Mouse (Mus musculus) stomach, embryonic 15.5 days (tissue): ENCODE measurements at regions not wholly inside any gene's neighbourhood (a gene's known extent, or its start where the extent isn't known, plus 50 kb on each side); places are given as distances from the start of the nearest gene placed in this dataset.
"Not testable (repeated sequence)": the region's sequence is repeated elsewhere in the genome, so short reads cannot be mapped to it uniquely, and the experiment has no call there.

Experiments
- ATAC-seq: fragments of 200-750 bp; cut with Nextera tagmentation; 2 replicates; pipeline ENCODE4 v1.8.0; 2017; ENCODE audit warnings: low read depth, moderate number of reproducible peaks, moderate TSS enrichment; ENCODE audit not compliant: insufficient read depth, low FRiP score
- H3K27ac ChIP-seq: fragments of 300-500 bp; sonication (generic); 2 replicates; pipeline ENCODE4 v1.5.1; 2015; ENCODE audit warnings: mild to moderate bottlenecking, inconsistent platforms
- H3K27me3 ChIP-seq: fragments of 300-500 bp; sonication (generic); replicated peaks from 2 replicates; pipeline ENCODE4 v1.6.1; 2015; ENCODE audit warnings: inconsistent platforms
- H3K36me3 ChIP-seq: fragments of 300-500 bp; sonication (generic); 2 replicates; pipeline ENCODE4 v1.6.1; 2015; ENCODE audit warnings: inconsistent platforms
- H3K4me1 ChIP-seq: fragments of 300-500 bp; sonication (generic); 2 replicates; pipeline ENCODE4 v1.6.1; 2015; ENCODE audit warnings: inconsistent platforms
- H3K4me2 ChIP-seq: fragments of 300-500 bp; sonication (generic); 2 replicates; pipeline ENCODE4 v1.6.1; 2015; ENCODE audit warnings: mild to moderate bottlenecking, inconsistent platforms
- H3K4me3 ChIP-seq: fragments of 300-500 bp; sonication (generic); replicated peaks from 2 replicates; pipeline ENCODE4 v1.5.1; 2015; ENCODE audit warnings: inconsistent platforms
- H3K9ac ChIP-seq: fragments of 300-500 bp; sonication (generic); 2 replicates; pipeline ENCODE4 v1.6.1; 2015; ENCODE audit warnings: inconsistent platforms
- H3K9me3 ChIP-seq: fragments of 300-500 bp; sonication (generic); 2 replicates; pipeline ENCODE4 v1.6.1; 2016; ENCODE audit warnings: inconsistent platforms
- WGBS: fragments of 180-500 bp; shearing (Covaris S2); methylation state at CpG from one replicate; pipeline ENCODE4 v1.1.7; 2015; 5-methylcytosine and 5-hydroxymethylcytosine counted together

DNA sequence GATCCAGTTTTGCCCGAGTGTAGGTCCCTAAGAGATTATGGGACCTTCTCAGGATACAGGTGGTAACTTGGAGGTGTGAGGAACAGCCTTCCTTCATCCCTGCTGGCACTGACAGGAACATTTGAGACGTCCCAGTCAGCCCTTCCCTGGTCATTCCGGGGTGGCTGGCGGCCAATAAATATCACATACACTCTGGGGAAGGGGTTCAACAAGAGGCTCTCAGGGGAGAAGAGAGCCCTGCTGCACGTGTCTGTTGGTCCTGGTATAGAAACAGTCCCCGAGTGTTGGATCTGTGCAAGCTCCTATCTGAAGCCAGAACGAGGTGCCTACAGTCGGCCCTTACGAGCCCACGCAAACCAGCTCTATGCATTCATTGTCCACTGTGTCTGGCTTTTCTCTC is 94.1 kb upstream of the Lemd2 start:
- Histone ChIP-seq H3K27me3 (no peaks in the 10 kb centered on the region), H3K4me3 (no peak overlapping the region), H3K4me2 (no peak overlapping the region), H3K27ac (no peak overlapping the region), H3K36me3 (no peaks in the 10 kb centered on the region), H3K9ac (no peak overlapping the region), H3K4me1 (no peaks in the 10 kb centered on the region), H3K9me3 (no peaks in the 10 kb centered on the region)
- ATAC-seq: no peak
- WGBS: 69% methylated on average over 10 of the region's 10 CpGs

DNA sequence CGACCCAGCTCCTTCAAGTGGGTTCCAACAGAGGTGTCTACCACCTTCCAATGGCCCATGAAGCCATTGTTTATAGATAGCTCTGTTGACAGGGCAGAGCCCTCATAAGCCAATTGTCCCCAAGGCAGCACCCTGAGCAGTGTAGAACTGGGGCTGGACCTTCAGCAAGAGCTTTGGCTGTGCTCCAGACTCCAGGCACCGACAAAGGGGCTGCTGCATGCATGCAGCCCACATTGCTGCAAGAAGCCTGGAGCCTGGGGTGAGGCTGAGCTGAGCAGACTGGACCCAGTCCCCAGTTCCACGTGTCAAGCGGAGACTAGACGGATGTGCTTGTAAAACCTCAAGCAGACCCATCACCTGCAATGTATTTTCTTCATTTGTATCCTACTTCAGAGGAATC is 91.9 kb upstream of the Lemd2 start:
- no peaks in the 10 kb centered on the region for H3K9me3 ChIP-seq
- no peak overlapping the region for H3K4me2 ChIP-seq
- no peak for ATAC-seq
- H3K9ac ChIP-seq: no peak overlapping the region
- H3K4me3 ChIP-seq: no peak overlapping the region
- H3K27ac ChIP-seq: no peak overlapping the region
- H3K36me3 ChIP-seq: no peaks in the 10 kb centered on the region
- no peaks in the 10 kb centered on the region for H3K4me1 ChIP-seq
- no peaks in the 10 kb centered on the region for H3K27me3 ChIP-seq
- WGBS: 82% methylated on average over 5 of the region's 5 CpGs

DNA sequence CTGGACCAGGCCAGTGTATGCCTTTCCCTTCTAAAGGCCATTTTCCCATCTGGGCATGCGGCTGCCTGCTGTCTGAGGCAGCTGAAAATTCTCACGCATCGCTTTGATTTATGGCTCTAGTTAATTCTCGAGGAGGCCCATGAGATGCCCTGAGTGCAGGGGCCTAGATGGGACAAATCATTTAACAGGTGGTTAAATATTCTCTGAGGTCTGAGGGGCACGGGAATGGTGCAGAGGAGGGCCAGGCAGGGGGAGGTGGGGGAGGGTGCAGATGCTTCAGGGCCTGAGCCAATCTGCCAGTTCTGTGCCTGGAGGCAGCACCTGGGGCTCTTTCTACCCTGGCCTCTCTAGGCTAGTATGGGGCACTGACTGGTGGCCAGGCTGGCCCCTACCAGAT is 89.9 kb upstream of the Lemd2 start:
- no peak for ATAC-seq
- no peak overlapping the region for H3K4me2 ChIP-seq
- H3K9me3 ChIP-seq: no peaks in the 10 kb centered on the region
- 35% methylated on average over 5 of the region's 5 CpGs for WGBS
- no peaks in the 10 kb centered on the region for H3K27me3 ChIP-seq
- no peaks in the 10 kb centered on the region for H3K36me3 ChIP-seq
- no peak overlapping the region for H3K9ac ChIP-seq
- no peak overlapping the region for H3K27ac ChIP-seq
- no peaks in the 10 kb centered on the region for H3K4me1 ChIP-seq
- no peak overlapping the region for H3K4me3 ChIP-seq

DNA sequence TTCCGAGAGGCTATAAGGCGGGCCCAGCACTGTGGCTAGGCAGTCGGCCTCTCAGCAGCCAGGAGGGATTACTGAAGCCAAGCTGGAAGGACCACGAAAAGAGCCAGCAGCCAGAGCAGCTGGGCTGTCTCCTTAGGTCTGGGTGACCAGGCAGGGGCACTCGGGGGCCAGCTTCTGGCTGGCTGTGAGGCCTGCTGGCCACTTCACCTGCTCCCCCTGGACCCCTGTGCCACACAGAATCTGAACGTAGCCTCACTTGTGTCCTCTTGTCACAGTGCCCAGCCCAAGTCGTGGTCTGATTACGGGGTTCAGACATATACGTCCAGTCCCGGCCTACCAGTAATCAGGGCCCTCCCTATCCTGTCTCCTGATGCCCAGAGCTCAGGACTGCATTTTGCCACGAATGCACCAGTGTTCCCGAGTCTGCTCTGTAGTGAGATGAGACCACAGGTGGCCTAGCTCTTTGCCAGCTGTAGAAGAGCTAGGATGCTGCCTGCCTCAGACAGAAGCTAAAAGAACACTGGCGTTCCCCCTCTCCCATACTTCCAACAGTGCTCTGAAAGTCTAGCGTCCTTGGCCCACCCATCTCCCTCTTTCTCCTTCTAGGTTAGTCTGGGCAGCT is 89.4 kb upstream of the Lemd2 start:
- H3K27ac ChIP-seq: no peak overlapping the region
- no peak for ATAC-seq

DNA sequence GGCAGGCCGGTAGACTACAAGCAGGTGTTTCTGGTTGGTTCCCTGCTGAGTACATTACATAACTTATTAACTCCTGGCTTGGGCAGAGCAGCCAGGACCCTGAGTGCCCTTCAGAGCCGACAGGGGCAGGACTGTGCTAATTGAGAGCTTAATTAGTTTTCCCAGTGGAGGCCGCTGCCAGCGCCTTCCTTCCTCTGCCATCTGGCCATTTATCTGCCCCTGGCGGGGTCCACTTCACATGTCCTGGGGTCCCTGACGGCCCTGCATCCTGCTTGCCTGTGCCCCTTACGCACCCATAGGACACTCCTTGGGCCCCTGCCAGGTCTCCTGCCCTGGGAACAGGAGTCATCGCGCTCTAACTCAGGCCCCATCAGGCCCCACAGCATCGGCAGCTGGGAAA is 87.4 kb upstream of the Lemd2 start:
- Histone ChIP-seq H3K9ac (no peak overlapping the region), H3K4me2 (no peak overlapping the region), H3K27me3 (no peaks in the 10 kb centered on the region), H3K4me3 (no peak overlapping the region), H3K9me3 (no peaks in the 10 kb centered on the region), H3K27ac (no peak overlapping the region), H3K36me3 (no peaks in the 10 kb centered on the region), H3K4me1 (no peaks in the 10 kb centered on the region)
- ATAC-seq: no peak
- WGBS: 89% methylated on average over 10 of the region's 10 CpGs

More for the DNA sequence above, 89.4 kb upstream of the Lemd2 start:
- Histone ChIP-seq H3K9me3 (no peaks in the 10 kb centered on the region), H3K4me3 (no peak overlapping the region), H3K4me1 (no peaks in the 10 kb centered on the region), H3K9ac (no peak overlapping the region), H3K36me3 (no peaks in the 10 kb centered on the region), H3K27me3 (no peaks in the 10 kb centered on the region), H3K4me2 (no peak overlapping the region)
- WGBS: 68% methylated on average over 14 of the region's 14 CpGs

GRCm38 (mm10) chr17:27291176-27291575 is 86.9 kb upstream of the Lemd2 start:
- Histone ChIP-seq H3K4me1 (no peaks in the 10 kb centered on the region), H3K27me3 (no peaks in the 10 kb centered on the region), H3K9me3 (no peaks in the 10 kb centered on the region), H3K9ac (no peak overlapping the region), H3K4me2 (no peak overlapping the region), H3K36me3 (no peaks in the 10 kb centered on the region), H3K4me3 (no peak overlapping the region), H3K27ac (no peak overlapping the region)
- WGBS: 91% methylated on average over 14 of the region's 14 CpGs
- no peak for ATAC-seq

GRCm38 (mm10) chr17:27290311-27290710 is 86.0 kb upstream of the Lemd2 start:
- Histone ChIP-seq H3K4me2 (no peak overlapping the region), H3K4me1 (no peaks in the 10 kb centered on the region), H3K4me3 (no peak overlapping the region), H3K9ac (no peak overlapping the region), H3K27ac (no peak overlapping the region), H3K9me3 (no peaks in the 10 kb centered on the region), H3K36me3 (no peaks in the 10 kb centered on the region), H3K27me3 (no peaks in the 10 kb centered on the region)
- WGBS: 93% methylated on average over 16 of the region's 16 CpGs
- ATAC-seq: no peak

DNA sequence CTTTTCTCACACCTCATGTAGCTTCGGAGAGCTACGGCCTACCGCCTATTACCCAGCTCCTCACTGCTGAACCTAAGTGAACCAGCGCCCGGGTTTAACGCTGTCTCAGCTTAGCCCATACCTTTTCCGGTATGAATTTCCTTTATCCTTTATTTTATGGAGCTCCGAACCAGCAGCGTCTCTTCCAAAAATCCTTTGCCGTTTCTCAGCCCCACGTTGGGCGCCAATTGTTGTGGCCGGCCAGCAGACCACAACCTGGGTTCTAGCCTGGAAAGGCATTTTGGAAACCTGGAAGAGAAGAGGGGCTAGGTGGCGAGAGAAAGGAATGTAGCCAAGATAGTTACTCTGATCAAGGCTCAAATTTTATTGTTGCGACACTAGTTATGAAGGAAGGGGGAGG is 85.5 kb upstream of the Lemd2 start:
- not testable (repeated sequence) for H3K9ac ChIP-seq, H3K27ac ChIP-seq
- 94% methylated on average over 14 of the region's 15 CpGs for WGBS

DNA sequence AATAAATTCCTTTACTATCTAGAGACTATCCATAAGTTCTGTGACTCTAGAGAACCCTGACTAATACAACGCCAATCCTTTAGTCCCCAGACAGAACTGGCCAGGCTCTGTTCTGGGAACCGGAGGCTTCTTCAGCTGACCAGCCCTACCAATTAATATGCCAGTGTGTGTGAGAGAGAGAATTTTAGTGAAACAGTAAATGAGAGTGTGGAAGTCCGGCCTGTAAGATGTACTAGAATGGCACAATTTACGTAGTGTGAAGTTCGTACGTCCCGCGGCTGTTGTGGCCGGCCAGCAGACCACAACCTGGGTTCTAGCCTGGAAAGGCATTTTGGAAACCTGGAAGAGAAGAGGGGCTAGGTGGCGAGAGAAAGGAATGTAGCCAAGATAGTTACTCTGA is 83.7 kb upstream of the Lemd2 start:
- not testable (repeated sequence) for H3K9ac ChIP-seq, H3K27me3 ChIP-seq, H3K27ac ChIP-seq, H3K9me3 ChIP-seq, H3K4me1 ChIP-seq, H3K36me3 ChIP-seq, H3K4me3 ChIP-seq, H3K4me2 ChIP-seq, ATAC-seq
- 94% methylated on average over 10 of the region's 10 CpGs for WGBS

More for the DNA sequence above, 85.5 kb upstream of the Lemd2 start:
- not testable (repeated sequence) for ATAC-seq, H3K27me3 ChIP-seq, H3K9me3 ChIP-seq, H3K4me1 ChIP-seq, H3K4me2 ChIP-seq, H3K36me3 ChIP-seq, H3K4me3 ChIP-seq

- no peaks in the 10 kb centered on the region for H3K4me1 ChIP-seq
- H3K4me2 ChIP-seq: no peak overlapping the region
- H3K27me3 ChIP-seq: no peaks in the 10 kb centered on the region
- ATAC-seq: no peak
- no peaks in the 10 kb centered on the region for H3K36me3 ChIP-seq
- WGBS: 79% methylated on average over 9 of the region's 9 CpGs
- H3K9me3 ChIP-seq: no peaks in the 10 kb centered on the region
- no peak overlapping the region for H3K4me3 ChIP-seq
- H3K27ac ChIP-seq: no peak overlapping the region
- no peak overlapping the region for H3K9ac ChIP-seq
Measured at GRCm38 (mm10) chr17:27281241-27281640, 77.0 kb upstream of the Lemd2 start.

GRCm38 (mm10) chr17:27279491-27280288 is 75.4 kb upstream of the Lemd2 start:
- not testable (repeated sequence) for H3K9me3 ChIP-seq, H3K4me1 ChIP-seq
- 92% methylated on average over 17 of the region's 17 CpGs for WGBS

DNA sequence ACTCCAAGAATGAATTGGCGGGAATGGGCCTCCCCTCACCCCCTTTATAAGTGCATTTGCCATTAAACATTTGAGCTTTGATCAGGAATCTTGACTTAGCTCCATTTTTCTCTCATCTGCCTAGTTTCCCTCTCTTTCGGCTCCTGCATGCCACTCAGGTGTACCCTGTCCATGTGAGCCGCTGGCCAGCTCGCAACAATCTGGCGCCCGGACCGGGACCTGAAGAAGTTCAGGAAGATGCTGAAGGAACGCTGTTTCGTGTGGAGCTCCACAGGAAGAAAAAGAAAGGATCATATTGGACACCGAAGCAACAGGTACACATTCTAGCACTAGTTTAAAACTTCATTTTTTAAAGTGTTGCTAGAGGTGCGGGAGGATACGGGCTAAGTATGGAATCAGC is 73.5 kb upstream of the Lemd2 start:
- ATAC-seq, H3K4me1 ChIP-seq, H3K27ac ChIP-seq, H3K4me2 ChIP-seq, H3K9ac ChIP-seq, H3K36me3 ChIP-seq, H3K27me3 ChIP-seq, H3K4me3 ChIP-seq, H3K9me3 ChIP-seq: not testable (repeated sequence)
- WGBS: 93% methylated on average over 12 of the region's 12 CpGs

More at GRCm38 (mm10) chr17:27279491-27280288, 75.4 kb upstream of the Lemd2 start:
- not testable (repeated sequence) for H3K4me3 ChIP-seq, H3K36me3 ChIP-seq, H3K9ac ChIP-seq, ATAC-seq, H3K27me3 ChIP-seq, H3K4me2 ChIP-seq, H3K27ac ChIP-seq
